Mouse (Mus musculus): Measurements from ENCODE around the gene Itgav.

DNA sequence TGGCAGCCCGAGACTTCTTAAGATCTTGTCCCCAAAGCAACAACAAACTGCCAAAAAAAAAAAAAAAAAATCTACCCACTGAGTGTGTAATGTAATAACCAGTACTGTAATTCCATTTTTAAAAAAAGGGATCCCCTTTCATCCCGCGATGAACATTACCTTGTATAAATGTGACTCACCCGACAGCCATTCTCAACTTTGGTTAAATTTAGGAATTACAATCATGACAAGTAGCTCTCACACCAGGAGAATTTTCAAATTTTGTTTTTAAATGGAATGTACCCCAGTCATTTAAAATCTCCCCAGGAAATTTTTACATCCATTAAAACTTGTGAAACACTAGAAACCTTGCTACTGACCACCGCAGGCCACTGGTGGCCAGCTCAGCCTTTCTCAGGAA is 10.3 kb upstream of the Itgav start:
- TF ChIP-seq HCFC1 (IDR thresholded peaks at IDR 0.05; ENCODE audit: borderline replicate concordance, insufficient read depth, low read length) (no peak), ZC3H11A (IDR thresholded peaks at IDR 0.05; ENCODE audit: borderline replicate concordance, low read depth, low read length) (no peak)
